Mouse (Mus musculus) heart, adult 2 months (tissue): ENCODE measurements at regions not wholly inside any gene's neighbourhood (a gene's known extent, or its start where the extent isn't known, plus 50 kb on each side); places are given as distances from the start of the nearest gene placed in this dataset.

Experiments
- DNase-seq, 2 experiments: peaks; one replicate each; pipeline ENCODE4 v3.0.0; 2021
- H3K27ac ChIP-seq: fragments of 200-600 bp; 2 replicates; pipeline ENCODE4 v1.8.1; 2022
- H3K27me3 ChIP-seq: fragments of 200-500 bp; 2 replicates; pipeline ENCODE4 v1.6.1; 2012; ENCODE audit warnings: mild to moderate bottlenecking, low read length, inconsistent platforms, mixed read lengths; ENCODE audit not compliant: control insufficient read depth, insufficient read depth
- H3K36me3 ChIP-seq: fragments of 200-500 bp; 2 replicates; pipeline ENCODE4 v1.6.1; 2012; ENCODE audit warnings: low read length, inconsistent platforms; ENCODE audit not compliant: control insufficient read depth, insufficient read depth
- H3K4me1 ChIP-seq: fragments of 200-500 bp; 2 replicates; pipeline ENCODE4 v1.6.1; 2011; ENCODE audit warnings: low read length; ENCODE audit not compliant: control insufficient read depth, insufficient read depth
- H3K4me3 ChIP-seq: fragments of 200-600 bp; 2 replicates; pipeline ENCODE4 v1.8.1; 2022
- H3K79me2 ChIP-seq: fragments of 200-500 bp; replicated peaks from 2 replicates; pipeline ENCODE4 v1.6.1; 2012; ENCODE audit warnings: mild to moderate bottlenecking, inconsistent platforms, low read length, moderate library complexity, mixed read lengths; ENCODE audit not compliant: control insufficient read depth, insufficient read depth
- H3K9ac ChIP-seq: fragments of 200-500 bp; 2 replicates; pipeline ENCODE4 v1.6.1; 2012; ENCODE audit warnings: low read depth, mild to moderate bottlenecking, control low read depth, inconsistent platforms, low read length, mixed read lengths
- CTCF ChIP-seq: fragments of 200-600 bp; IDR thresholded peaks from 2 replicates; pipeline ENCODE4 v1.8.1; 2022; ENCODE audit warnings: antibody characterized with exemption, mild to moderate bottlenecking, moderate library complexity
- EP300 ChIP-seq: fragments of 200-500 bp; IDR thresholded peaks from 2 replicates; pipeline ENCODE4 v1.6.1; 2011; ENCODE audit warnings: low read depth, low read length, control low read depth; ENCODE audit not compliant: insufficient read depth
- POLR2A ChIP-seq: fragments of 200-500 bp; IDR thresholded peaks from 2 replicates; pipeline ENCODE4 v1.6.1; 2011; ENCODE audit warnings: mild to moderate bottlenecking, low read depth, low read length, control low read depth; ENCODE audit not compliant: insufficient read depth
- WGBS: fragments of 180-500 bp; shearing (Covaris S2); methylation state at CpG from one replicate; pipeline ENCODE4 v1.1.7; 2018; 5-methylcytosine and 5-hydroxymethylcytosine counted together
- intact Hi-C: fragments of 180-260 bp; cut with DNase I; formaldehyde crosslinking; loops from one replicate; pipeline ENCODE4 v1.15.1; 2025

DNA sequence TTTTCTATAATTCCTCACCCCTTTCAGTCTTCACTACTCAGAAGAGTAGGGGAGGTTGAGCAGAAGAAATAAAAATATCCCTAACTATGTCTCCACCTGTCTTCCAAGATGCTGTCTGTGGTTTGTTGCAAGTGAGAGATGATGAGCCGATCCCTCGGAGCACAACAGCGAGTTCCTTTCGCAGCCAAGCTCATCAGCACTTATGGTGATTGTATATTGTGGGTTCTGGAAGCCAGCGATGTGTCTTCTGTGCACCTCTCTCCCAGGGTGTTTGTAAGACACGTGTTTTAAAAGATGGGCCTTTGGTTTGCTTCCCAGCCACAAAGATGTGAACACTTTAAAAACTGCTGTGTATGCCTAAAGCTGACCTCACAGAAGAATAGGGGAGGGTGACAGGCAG lies 309.0 kb downstream of the Abcc12 start:
- no peaks in the 10 kb centered on the region for H3K79me2 ChIP-seq
- H3K9ac ChIP-seq: no peak overlapping the region
- no peaks in the 10 kb centered on the region for H3K4me1 ChIP-seq
- H3K27ac ChIP-seq: no peak overlapping the region
- no peaks in the 10 kb centered on the region for H3K27me3 ChIP-seq
- no peak for DNase-seq
- 86% methylated on average over 6 of the region's 6 CpGs for WGBS
- H3K4me3 ChIP-seq: no peak overlapping the region
- H3K36me3 ChIP-seq: no peaks in the 10 kb centered on the region
- intact Hi-C loops: no loop called here
- TF ChIP-seq CTCF: no peak
- no peak for TF ChIP-seq POLR2A
- TF ChIP-seq EP300: no peak

DNA sequence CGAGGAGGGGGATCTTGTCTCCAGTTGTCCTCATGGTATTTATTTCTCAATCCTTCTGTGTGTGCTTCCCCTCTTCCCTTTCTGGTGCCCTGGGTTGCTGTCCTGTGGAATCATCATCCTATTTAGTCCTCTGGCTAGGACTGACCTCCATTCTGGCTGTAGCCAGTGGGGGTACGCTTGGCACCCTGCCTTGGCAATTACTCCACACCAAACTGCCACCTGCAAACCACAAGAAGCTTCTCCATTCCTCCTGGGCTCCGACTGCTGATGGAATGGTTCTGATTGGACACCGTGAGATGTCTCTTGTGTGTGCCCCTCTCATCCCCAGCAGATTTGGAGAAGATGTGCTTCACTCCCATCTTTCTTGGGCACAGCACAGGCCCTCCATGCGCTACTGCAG lies 322.5 kb downstream of the Abcc12 start:
- Histone ChIP-seq H3K36me3 (no peaks in the 10 kb centered on the region), H3K79me2 (no peaks in the 10 kb centered on the region), H3K27ac (no peak overlapping the region), H3K27me3 (no peaks in the 10 kb centered on the region), H3K4me1 (no peaks in the 10 kb centered on the region), H3K4me3 (no peak overlapping the region), H3K9ac (no peak overlapping the region)
- no peak for DNase-seq
- intact Hi-C loops: no loop called here
- 82% methylated on average over 5 of the region's 5 CpGs for WGBS
- TF ChIP-seq POLR2A (no peak), EP300 (no peak), CTCF (no peak)

DNA sequence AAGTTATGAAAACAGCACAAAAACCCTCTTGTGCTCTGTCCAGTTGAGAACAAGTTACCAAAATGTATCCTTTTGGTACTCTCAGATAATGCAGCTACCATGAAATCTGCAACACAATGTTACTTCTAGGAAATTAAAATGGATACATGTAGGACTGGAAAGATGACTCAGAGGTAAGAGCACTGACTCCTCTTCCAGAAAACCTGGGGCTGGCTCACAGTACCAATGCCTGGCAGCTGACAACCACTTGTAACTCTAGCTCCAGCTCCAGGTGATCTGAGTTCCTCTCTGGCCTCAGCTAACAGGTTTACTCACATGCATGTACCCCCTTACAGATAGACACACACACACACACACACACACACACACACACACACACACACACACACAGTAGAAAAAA lies 325.1 kb downstream of the Abcc12 start:
- H3K27ac ChIP-seq: no peak overlapping the region

DNA sequence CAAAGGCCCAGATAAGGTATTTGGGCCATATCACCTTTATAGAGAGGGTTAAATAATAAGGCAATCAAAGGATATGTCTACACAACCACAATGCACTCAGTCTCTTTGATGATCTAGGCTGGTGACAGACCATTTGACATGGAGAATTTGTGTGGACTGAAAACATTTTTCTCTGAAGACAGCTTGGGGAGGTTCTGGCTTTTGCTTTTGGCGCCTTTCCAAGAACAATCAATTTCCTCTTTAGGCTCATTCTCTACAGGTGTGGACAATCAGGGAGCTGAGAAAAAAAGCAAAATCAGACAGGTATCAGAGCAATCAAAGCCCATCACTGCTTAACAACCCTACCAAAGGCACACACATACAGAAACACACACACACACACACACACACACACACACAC lies 325.8 kb downstream of the Abcc12 start:
- Histone ChIP-seq H3K4me3 (no peak overlapping the region), H3K36me3 (no peaks in the 10 kb centered on the region), H3K27me3 (no peaks in the 10 kb centered on the region), H3K27ac (no peak overlapping the region), H3K79me2 (no peaks in the 10 kb centered on the region), H3K9ac (no peak overlapping the region), H3K4me1 (no peaks in the 10 kb centered on the region)
- WGBS: 61% methylated on average over 1 of the region's 1 CpGs
- DNase-seq: no peak
- TF ChIP-seq CTCF: no peak
- TF ChIP-seq POLR2A: no peak
- no peak for TF ChIP-seq EP300
- intact Hi-C loops: no loop called here

More for the DNA sequence above, 325.1 kb downstream of the Abcc12 start:
- H3K36me3 ChIP-seq: no peaks in the 10 kb centered on the region
- intact Hi-C loops: no loop called here
- TF ChIP-seq CTCF: no peak
- no peak for TF ChIP-seq POLR2A
- no peak for TF ChIP-seq EP300
- no peak overlapping the region for H3K9ac ChIP-seq
- no peak for DNase-seq
- H3K4me3 ChIP-seq: no peak overlapping the region
- H3K27me3 ChIP-seq: no peaks in the 10 kb centered on the region
- no peaks in the 10 kb centered on the region for H3K79me2 ChIP-seq
- no peaks in the 10 kb centered on the region for H3K4me1 ChIP-seq

DNA sequence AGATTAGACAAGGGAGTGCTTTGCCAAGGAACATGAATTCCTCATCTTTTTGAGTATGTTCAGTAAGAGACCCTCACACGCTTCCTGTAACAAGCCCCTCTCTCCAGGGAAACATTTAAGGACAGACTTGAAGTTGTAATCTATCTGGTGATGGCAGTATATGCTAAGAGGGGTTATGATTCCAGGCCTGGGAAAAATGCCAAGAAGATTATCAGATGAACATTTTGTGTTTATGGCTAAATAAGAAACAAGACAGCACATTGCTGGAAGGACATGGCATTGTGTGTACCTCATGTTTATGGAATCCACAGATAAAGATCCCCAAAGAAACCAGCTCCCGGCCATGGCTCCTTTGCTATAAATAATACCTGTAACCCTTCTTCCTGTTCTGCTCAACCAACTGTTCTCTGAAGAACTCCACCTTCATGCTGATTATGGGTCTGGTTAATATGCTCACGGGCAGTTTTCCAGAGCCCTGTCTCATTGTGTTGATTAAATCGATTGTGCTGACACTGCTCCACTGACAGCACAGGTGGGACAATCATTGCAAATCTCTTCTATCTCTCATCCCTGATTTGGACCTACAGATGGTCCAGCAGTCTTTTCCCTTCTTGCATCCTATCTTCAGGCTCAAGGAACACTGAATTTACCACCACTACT lies 327.7 kb downstream of the Abcc12 start:
- TF ChIP-seq POLR2A (no peak), CTCF (no peak), EP300 (no peak)
- Histone ChIP-seq H3K36me3 (no peaks in the 10 kb centered on the region), H3K4me1 (no peaks in the 10 kb centered on the region), H3K27ac (no peak overlapping the region), H3K4me3 (no peak overlapping the region), H3K9ac (no peak overlapping the region), H3K27me3 (no peaks in the 10 kb centered on the region), H3K79me2 (no peaks in the 10 kb centered on the region)
- WGBS: 49% methylated on average over 4 of the region's 4 CpGs
- intact Hi-C loops: no loop called here
- DNase-seq: no peak

DNA sequence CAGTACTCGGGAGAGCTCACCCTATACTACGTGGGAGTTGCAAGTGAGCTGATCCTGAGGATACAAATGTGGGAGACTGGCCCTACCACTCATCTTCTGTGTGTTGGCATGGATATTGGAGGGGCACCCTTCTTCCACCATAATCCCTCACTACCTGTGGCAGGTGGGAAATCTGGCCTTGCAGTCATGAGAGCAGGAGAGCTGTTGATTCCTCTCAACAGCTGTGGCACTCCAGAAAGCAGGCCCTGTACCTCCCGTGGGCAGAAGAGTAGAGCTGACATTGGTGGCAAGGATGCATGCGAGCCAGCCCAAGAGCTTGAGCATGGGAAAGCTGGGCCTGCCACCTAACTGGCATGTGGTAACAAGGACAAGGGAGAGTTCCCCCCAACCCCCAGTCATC lies 345.8 kb downstream of the Abcc12 start:
- Histone ChIP-seq H3K4me3 (no peak overlapping the region), H3K27ac (no peak overlapping the region), H3K9ac (no peak overlapping the region), H3K36me3 (no peaks in the 10 kb centered on the region), H3K27me3 (no peaks in the 10 kb centered on the region), H3K79me2 (no peaks in the 10 kb centered on the region), H3K4me1 (no peaks in the 10 kb centered on the region)
- intact Hi-C loops: no loop called here
- TF ChIP-seq CTCF: no peak
- no peak for DNase-seq
- 78% methylated on average over 4 of the region's 4 CpGs for WGBS
